Mouse (Mus musculus) lung, postnatal 0 days (tissue): Measurements from ENCODE around the gene Mllt10.

Experiments used
- CTCF ChIP-seq: IDR thresholded peaks from 2 replicates; pipeline ENCODE4 v1.5.1; 2016; ENCODE audit warnings: antibody characterized with exemption, mild to moderate bottlenecking
- EP300 ChIP-seq: IDR thresholded peaks from 2 replicates; pipeline ENCODE4 v1.6.1; 2016; ENCODE audit warnings: antibody characterized with exemption, mild to moderate bottlenecking, control low read depth

- TF ChIP-seq CTCF, result peak; percentile 86
- TF ChIP-seq EP300, result no peak
Measured at GRCm38 (mm10) chr2:18205118-18205517, 150.1 kb downstream of the Mllt10 start.
